ENCODE assay signal across 8 mouse cellular contexts in the genomic region with DNA sequence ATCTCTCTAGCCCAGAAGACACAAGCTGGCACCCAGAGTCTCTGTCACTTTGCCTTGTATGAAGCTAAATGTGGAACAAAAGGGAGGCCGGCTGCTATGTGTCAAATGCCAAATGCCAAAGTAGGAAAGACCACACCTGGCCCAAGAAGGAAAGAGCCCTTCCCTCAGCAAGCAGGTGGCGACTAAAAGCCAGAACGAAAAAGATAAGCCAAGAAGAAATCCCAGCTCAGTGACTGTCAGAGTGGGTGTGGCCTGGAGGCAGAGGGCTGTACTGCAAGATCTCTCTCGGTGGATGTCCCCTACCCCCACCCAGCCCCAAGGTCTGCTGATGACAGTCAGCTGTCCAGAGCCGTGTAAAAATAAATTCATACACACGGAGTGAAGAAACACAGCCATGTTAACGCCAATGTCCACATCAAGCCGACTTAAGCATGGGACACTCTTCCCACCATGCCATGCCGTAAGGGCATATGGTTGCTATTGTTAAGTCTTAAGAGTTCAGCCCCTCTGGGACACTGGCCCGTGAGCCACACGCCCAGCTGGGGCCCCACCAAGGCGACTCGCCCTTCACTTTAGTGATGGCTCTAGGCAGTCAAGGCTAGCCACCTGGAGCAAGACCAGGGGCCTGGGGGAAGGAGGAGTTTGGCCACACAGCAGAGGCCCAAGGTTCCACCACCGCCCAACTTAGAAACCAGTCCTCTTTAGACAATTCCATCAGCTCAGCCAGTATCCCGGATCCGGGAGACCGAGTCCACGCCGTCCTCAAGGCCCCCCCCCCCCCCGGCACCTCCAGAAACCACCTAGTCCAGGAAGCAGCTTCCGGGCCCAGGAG. TPM values are rescaled to one million over a fixed set of nuclear protein-coding genes. Genes with fewer than 3 reads are reported as not detected.
DNase-seq lines count a peak whose midpoint lies in the region; ATAC-seq and TF ChIP-seq lines count a peak whose summit lies in the region.

No protein-coding gene starts in this region.

- peaks cover 22% of the 10 kb centered on the region for H3K4me1 ChIP-seq in cerebellum, adult 2 months (ENCODE audit: control insufficient read depth, insufficient read depth, low read length)
- peaks cover 0 to 22% of the 10 kb centered on the region in 2 experiments; a peak in 2 of 4 replicates for H3K4me1 ChIP-seq in ES-E14 (ENCODE audit: control insufficient read depth in 2 of 2, insufficient read depth in 2 of 2, low read length in 2 of 2, poor library complexity in 1 of 2)
- H3K4me1 ChIP-seq in embryonic facial prominence, embryonic 13.5 days, result peaks cover 49% of the 10 kb centered on the region
- H3K4me1 ChIP-seq in hindbrain, embryonic 12.5 days, result peaks cover 53% of the 10 kb centered on the region
- H3K4me1 ChIP-seq in lung, embryonic 15.5 days, result peaks cover 80% of the 10 kb centered on the region

- no peak for ATAC-seq in embryonic facial prominence, embryonic 13.5 days (ENCODE audit: insufficient number of reproducible peaks, insufficient read depth, low FRiP score, low TSS enrichment, low read depth)
- ATAC-seq in hindbrain, embryonic 12.5 days (ENCODE audit: low FRiP score), result peak; percentile 39; the same call in 1 of the 2 replicates
- peak; percentile 8; the same call in 1 of the 2 replicates for ATAC-seq in lung, embryonic 15.5 days (ENCODE audit: borderline replicate concordance, extremely low read depth, low FRiP score, low TSS enrichment)

- in situ Hi-C loops in ES-E14 (cut with MboI; ENCODE audit: low sequenced_read_pairs in 2 of 2, unreplicated experiment in 2 of 2), result no loop called here

- peaks cover 19% of the 10 kb centered on the region; the same call in 1 of the 2 replicates for H3K36me3 ChIP-seq in ES-E14 (ENCODE audit: control insufficient read depth, insufficient read depth, low read length, poor library complexity, severe bottlenecking)
- H3K36me3 ChIP-seq in embryonic facial prominence, embryonic 13.5 days, result peaks cover 33% of the 10 kb centered on the region
- H3K36me3 ChIP-seq in hindbrain, embryonic 12.5 days, result peaks cover 34% of the 10 kb centered on the region
- H3K36me3 ChIP-seq in lung, embryonic 15.5 days, result peaks cover 30% of the 10 kb centered on the region

- TF ChIP-seq POLR2A in cerebellum, adult 2 months (IDR thresholded peaks at IDR 0.05; ENCODE audit: borderline replicate concordance, insufficient read depth, low read length), result no peak

- no peaks in the 10 kb centered on the region for H3K27me3 ChIP-seq in cerebellum, adult 2 months (ENCODE audit: control insufficient read depth, insufficient read depth, low read length)
- peaks cover 10% of the 10 kb centered on the region for H3K27me3 ChIP-seq in embryonic facial prominence, embryonic 13.5 days
- H3K27me3 ChIP-seq in hindbrain, embryonic 12.5 days, result peaks cover 9% of the 10 kb centered on the region
- no peaks in the 10 kb centered on the region; the same call in 1 of the 2 replicates for H3K27me3 ChIP-seq in lung, embryonic 15.5 days

- peak overlapping the region; percentile 76 for H3K9ac ChIP-seq in ES-E14 (ENCODE audit: insufficient read depth, low read depth, low read length, poor library complexity, severe bottlenecking)
- H3K9ac ChIP-seq in embryonic facial prominence, embryonic 13.5 days, result peak overlapping the region; percentile 99
- peak overlapping the region; percentile 100 for H3K9ac ChIP-seq in hindbrain, embryonic 12.5 days
- peak overlapping the region; percentile 100 for H3K9ac ChIP-seq in lung, embryonic 15.5 days

- DNase-seq in cerebellum, adult 2 months, result no peak
- DNase-seq in cerebellum, adult 9-10 months, result no peak
- no peak for DNase-seq in ES-E14 (ENCODE audit: low read depth, low spot score)
- peak; percentile 38 for DNase-seq in skeletal muscle tissue, adult 2 months (ENCODE audit: low read depth, low spot score)
- DNase-seq in frontal cortex, postnatal 25 days (ENCODE audit: low spot score in 2 of 2), result no peak

- peak overlapping the region; percentile 85 for H3K4me2 ChIP-seq in embryonic facial prominence, embryonic 13.5 days
- H3K4me2 ChIP-seq in hindbrain, embryonic 12.5 days (replicated peaks), result peak overlapping the region; percentile 91
- H3K4me2 ChIP-seq in lung, embryonic 15.5 days, result peak overlapping the region; percentile 93

- peak overlapping the region; percentile 73 for H3K4me3 ChIP-seq in cerebellum, adult 2 months (replicated peaks; ENCODE audit: insufficient read depth, low read depth, low read length)
- peak overlapping the region; percentile 72 to 76 for H3K4me3 ChIP-seq in ES-E14 (ENCODE audit: insufficient read depth in 1 of 2, low read depth in 1 of 2, low read length in 2 of 2, poor library complexity in 1 of 2, severe bottlenecking in 1 of 2)
- peak overlapping the region; percentile 100 for H3K4me3 ChIP-seq in embryonic facial prominence, embryonic 13.5 days
- peak overlapping the region; percentile 99 for H3K4me3 ChIP-seq in hindbrain, embryonic 12.5 days
- peak overlapping the region; percentile 99 for H3K4me3 ChIP-seq in lung, embryonic 15.5 days

- 3% methylated on average over 21 of the region's 21 CpGs for WGBS in cerebellum, adult 2 months
- WGBS in embryonic facial prominence, embryonic 13.5 days, result 6% methylated on average over 21 of the region's 21 CpGs
- 5% methylated on average over 21 of the region's 21 CpGs for WGBS in hindbrain, embryonic 12.5 days
- WGBS in lung, embryonic 15.5 days, result 2% methylated on average over 21 of the region's 21 CpGs

- H3K27ac ChIP-seq in cerebellum, adult 2 months (ENCODE audit: insufficient read depth, low read length), result 0 out of 2 replicates have a peak overlapping the region, but pooled peaks have one; percentile 26
- no peak overlapping the region for H3K27ac ChIP-seq in ES-E14 (ENCODE audit: insufficient read depth, low read depth, low read length, poor library complexity, severe bottlenecking)
- H3K27ac ChIP-seq in embryonic facial prominence, embryonic 13.5 days, result peak overlapping the region; percentile 95
- H3K27ac ChIP-seq in hindbrain, embryonic 12.5 days, result peak overlapping the region; percentile 96
- peak overlapping the region; percentile 98 for H3K27ac ChIP-seq in lung, embryonic 15.5 days

- H3K9me3 ChIP-seq in ES-E14 (ENCODE audit: control insufficient read depth, insufficient read depth, low read depth, low read length), result no peaks in the 10 kb centered on the region
- H3K9me3 ChIP-seq in embryonic facial prominence, embryonic 13.5 days, result no peaks in the 10 kb centered on the region
- H3K9me3 ChIP-seq in hindbrain, embryonic 12.5 days (replicated peaks), result no peaks in the 10 kb centered on the region
- no peaks in the 10 kb centered on the region for H3K9me3 ChIP-seq in lung, embryonic 15.5 days

- no peak for TF ChIP-seq CTCF in cerebellum, adult 2 months (IDR thresholded peaks at IDR 0.05; ENCODE audit: borderline replicate concordance, insufficient read depth, low read depth, low read length)

TF ChIP-seq in ES-E14, 5 proteins besides CTCF, POLR2A, EP300 and RAD21:
- TF ChIP-seq MAFK (IDR thresholded peaks at IDR 0.05; ENCODE audit: insufficient read depth, low read depth, low read length), result no peak
- no peak for TF ChIP-seq ZC3H11A (IDR thresholded peaks at IDR 0.05; ENCODE audit: borderline replicate concordance, low read depth, low read length)
- no peak for TF ChIP-seq HCFC1 (IDR thresholded peaks at IDR 0.05; ENCODE audit: borderline replicate concordance, insufficient read depth, low read length)
- no peak for TF ChIP-seq ZNF384 (IDR thresholded peaks at IDR 0.05; ENCODE audit: low read depth, low read length)
- no peak for TF ChIP-seq CHD2 (IDR thresholded peaks at IDR 0.05; ENCODE audit: low read depth, low read length)

RNA-seq across cellular contexts. Expression of gene Akt1, which starts 1.7 kb away (rescaled TPM):
- 163 and 177 TPM in 2 replicates for polyA plus RNA-seq in cerebellum, adult 2 months (2012; rRNA removed)
- total RNA-seq in ES-E14 (2012; rRNA removed), result 44.1 and 58.9 TPM in 2 replicates
- 49.7 and 60.0 TPM in 2 replicates for polyA plus RNA-seq in embryonic facial prominence, embryonic 13.5 days (2015; fragmentation: Nextera tagmentation; extraction: Ambion mirVana)
- polyA plus RNA-seq in hindbrain, embryonic 12.5 days (2016; fragmentation: Nextera tagmentation; extraction: Ambion mirVana), result 154 and 156 TPM in 2 replicates
- polyA plus RNA-seq in lung, embryonic 15.5 days (2015; fragmentation: Nextera tagmentation; extraction: Ambion mirVana), result 145 and 157 TPM in 2 replicates

RNA-seq across cellular contexts. Expression of gene Zbtb42, which starts 5.7 kb away (rescaled TPM):
- 1.5 and 1.8 TPM in 2 replicates for polyA plus RNA-seq in cerebellum, adult 2 months (2012; rRNA removed)
- total RNA-seq in ES-E14 (2012; rRNA removed), result 1.3 and 1.8 TPM in 2 replicates
- polyA plus RNA-seq in embryonic facial prominence, embryonic 13.5 days (2015; fragmentation: Nextera tagmentation; extraction: Ambion mirVana), result 2.3 and 3.1 TPM in 2 replicates
- polyA plus RNA-seq in hindbrain, embryonic 12.5 days (2016; fragmentation: Nextera tagmentation; extraction: Ambion mirVana), result 5.8 and 7.5 TPM in 2 replicates
- polyA plus RNA-seq in lung, embryonic 15.5 days (2015; fragmentation: Nextera tagmentation; extraction: Ambion mirVana), result 11.4 TPM in 2 replicates

RNA-seq across cellular contexts. Expression of gene Siva1, which starts 28.5 kb away (rescaled TPM):
- polyA plus RNA-seq in cerebellum, adult 2 months (2012; rRNA removed), result 33.6 and 34.6 TPM in 2 replicates
- 301 and 355 TPM in 2 replicates for total RNA-seq in ES-E14 (2012; rRNA removed)
- polyA plus RNA-seq in embryonic facial prominence, embryonic 13.5 days (2015; fragmentation: Nextera tagmentation; extraction: Ambion mirVana), result 249 and 252 TPM in 2 replicates
- polyA plus RNA-seq in hindbrain, embryonic 12.5 days (2016; fragmentation: Nextera tagmentation; extraction: Ambion mirVana), result 100 and 124 TPM in 2 replicates
- polyA plus RNA-seq in lung, embryonic 15.5 days (2015; fragmentation: Nextera tagmentation; extraction: Ambion mirVana), result 232 and 246 TPM in 2 replicates

RNA-seq across cellular contexts. Expression of gene Cep170b, which starts 47.3 kb away (rescaled TPM):
- 102 and 107 TPM in 2 replicates for polyA plus RNA-seq in cerebellum, adult 2 months (2012; rRNA removed)
- total RNA-seq in ES-E14 (2012; rRNA removed), result 46.1 and 47.7 TPM in 2 replicates
- polyA plus RNA-seq in embryonic facial prominence, embryonic 13.5 days (2015; fragmentation: Nextera tagmentation; extraction: Ambion mirVana), result 13.8 and 16.7 TPM in 2 replicates
- 28.3 and 28.5 TPM in 2 replicates for polyA plus RNA-seq in hindbrain, embryonic 12.5 days (2016; fragmentation: Nextera tagmentation; extraction: Ambion mirVana)
- 18.6 and 20.8 TPM in 2 replicates for polyA plus RNA-seq in lung, embryonic 15.5 days (2015; fragmentation: Nextera tagmentation; extraction: Ambion mirVana)

RNA-seq across cellular contexts. Expression of gene Adssl1, which starts 53.1 kb away (rescaled TPM):
- polyA plus RNA-seq in cerebellum, adult 2 months (2012; rRNA removed), result 69.3 and 72.0 TPM in 2 replicates
- 2.0 and 2.4 TPM in 2 replicates for total RNA-seq in ES-E14 (2012; rRNA removed)
- 4.3 and 4.4 TPM in 2 replicates for polyA plus RNA-seq in embryonic facial prominence, embryonic 13.5 days (2015; fragmentation: Nextera tagmentation; extraction: Ambion mirVana)
- polyA plus RNA-seq in hindbrain, embryonic 12.5 days (2016; fragmentation: Nextera tagmentation; extraction: Ambion mirVana), result 3.3 and 5.0 TPM in 2 replicates
- polyA plus RNA-seq in lung, embryonic 15.5 days (2015; fragmentation: Nextera tagmentation; extraction: Ambion mirVana), result 8.3 and 9.3 TPM in 2 replicates
